Mouse (Mus musculus): Measurements from ENCODE around the gene Slc10a4. TPM values are rescaled to one million over a fixed set of nuclear protein-coding genes. Genes with fewer than 3 reads are reported as not detected.

Slc10a4 gene
- total RNA-seq, 4 experiments from 2014 or later: 7.7 to 13.1 (median 11.3) TPM

- no peak for DNase-seq
Measured at GRCm38 (mm10) chr5:73014745-73015144, 8.1 kb downstream of the Slc10a4 start.

- DNase-seq: no peak
Measured at GRCm38 (mm10) chr5:73023801-73024200, 17.1 kb downstream of the Slc10a4 start.

GRCm38 (mm10) chr5:73028646-73029045 is 22.0 kb downstream of the Slc10a4 start:
- no peak for DNase-seq

- DNase-seq: no peak
Measured at GRCm38 (mm10) chr5:73032481-73032880, 25.8 kb downstream of the Slc10a4 start.

GRCm38 (mm10) chr5:73044055-73044454 is 37.4 kb downstream of the Slc10a4 start:
- no peak for DNase-seq

GRCm38 (mm10) chr5:73047651-73048245 is 41.1 kb downstream of the Slc10a4 start:
- DNase-seq: no peak

- no peak for DNase-seq
Measured at GRCm38 (mm10) chr5:73053933-73054332, 47.2 kb downstream of the Slc10a4 start.

- no peak for DNase-seq
Measured at GRCm38 (mm10) chr5:73056457-73056856, 49.8 kb downstream of the Slc10a4 start.

GRCm38 (mm10) chr5:73056937-73057336 is 50.3 kb downstream of the Slc10a4 start:
- DNase-seq: no peak

GRCm38 (mm10) chr5:73061506-73062155 is 54.9 kb downstream of the Slc10a4 start:
- no peak for DNase-seq

Other genes with a start within 250 kb of the Slc10a4 start
- gene Tec, start 138.4 kb upstream of the Slc10a4 start, total RNA-seq (2022): 1 to 10 TPM; 2.0 to 3.8 (median 3.2) TPM
- gene Slain2, start 92.6 kb upstream of the Slc10a4 start, total RNA-seq (2022): 10 to 100 TPM; 48.1 to 67.9 (median 61.7) TPM
- gene Gm10135, start 32.2 kb upstream of the Slc10a4 start, total RNA-seq (2022): not detected
- gene Fryl, start 249.7 kb downstream of the Slc10a4 start, total RNA-seq (2022): 10 to 100 TPM; 39.3 to 67.3 (median 51.1) TPM